Mouse (Mus musculus): ENCODE measurements around the gene Lnpk. TPM values are rescaled to one million over a fixed set of nuclear protein-coding genes. Genes with fewer than 3 reads are reported as not detected.

Lnpk gene
- total RNA-seq, 2 experiments from 2014 or later = 55.3 to 55.4 TPM

DNA sequence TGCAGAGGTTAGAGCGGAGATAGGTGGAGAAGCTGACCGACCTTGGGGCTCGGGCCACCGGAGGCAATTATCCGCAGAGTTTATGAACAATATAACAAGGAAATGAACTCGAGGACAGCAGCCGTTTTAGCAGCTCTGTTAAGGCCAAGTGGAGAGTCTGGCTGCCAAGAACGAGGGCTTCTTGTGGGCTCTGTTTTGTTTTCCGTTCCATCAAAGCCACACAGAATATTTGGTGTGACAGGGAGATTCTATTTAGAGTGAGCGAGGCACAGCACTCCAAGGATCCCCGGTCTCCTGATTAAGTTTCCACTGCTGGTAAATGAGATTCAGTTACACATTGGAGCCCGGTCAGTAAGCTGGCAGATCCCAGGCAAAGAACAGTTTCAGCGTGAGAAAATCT is 87.8 kb downstream of the Lnpk start:
- no peak for DNase-seq (ENCODE audit: low spot score in 2 of 2)

DNA sequence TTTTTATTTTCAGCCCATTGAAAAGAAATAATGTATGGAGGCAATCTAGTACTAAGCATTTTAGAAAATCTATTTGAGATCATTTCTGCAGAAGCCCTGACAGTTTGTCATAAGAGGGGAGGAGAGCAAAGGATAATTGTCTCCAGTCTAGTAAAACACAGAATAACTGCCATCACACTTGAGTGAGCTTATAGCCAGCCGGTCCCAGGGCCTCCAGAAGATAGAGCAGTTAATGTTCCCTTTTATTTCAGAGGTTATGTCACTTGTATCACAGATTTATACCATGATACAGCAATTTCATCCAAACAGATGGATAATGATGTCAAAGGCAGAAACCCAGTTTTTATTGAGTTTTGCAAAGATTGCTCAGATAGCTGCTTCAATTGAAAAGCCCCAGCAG is 89.0 kb downstream of the Lnpk start:
- no peak for DNase-seq (ENCODE audit: low spot score in 2 of 2)

DNA sequence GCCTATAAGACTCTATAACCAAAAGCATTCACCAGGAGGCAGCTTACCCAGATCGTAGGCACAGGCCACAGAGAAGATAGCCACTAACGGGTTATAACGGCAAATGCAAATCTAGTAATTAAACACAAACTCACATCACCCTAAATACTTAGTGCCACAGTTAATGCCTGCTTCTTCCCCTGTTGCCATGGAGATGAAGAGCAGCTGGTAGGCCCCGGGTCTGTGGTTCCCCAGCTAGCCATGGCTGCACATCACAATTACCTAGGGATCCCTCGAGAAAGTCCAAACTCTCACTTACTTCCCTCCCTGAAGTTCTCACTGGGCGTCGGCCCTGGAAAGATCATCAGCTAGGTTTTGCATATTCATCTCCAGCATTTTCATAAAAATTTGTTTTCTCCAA is 90.8 kb downstream of the Lnpk start:
- no peak for DNase-seq (ENCODE audit: low spot score in 2 of 2)

DNA sequence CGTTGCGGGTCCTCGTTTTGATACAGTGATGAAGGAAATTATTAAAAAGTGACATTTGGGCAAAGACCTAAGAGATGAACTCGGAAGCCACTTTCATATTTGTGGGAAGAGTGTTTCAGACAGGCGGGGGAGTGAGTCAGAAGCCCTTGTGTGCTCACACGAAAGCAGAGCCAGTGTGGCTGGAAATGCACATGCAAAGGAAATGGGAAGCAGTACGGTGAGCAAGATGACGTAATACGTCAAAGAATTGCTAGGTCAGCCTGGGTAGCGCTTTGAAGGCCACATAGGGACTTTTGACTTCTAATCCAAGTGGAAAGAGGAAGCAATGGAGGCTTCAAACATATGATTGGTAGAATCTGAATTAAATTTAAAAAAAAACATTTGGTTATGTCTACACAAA is 96.6 kb downstream of the Lnpk start:
- no peak for DNase-seq (ENCODE audit: low spot score in 2 of 2)

DNA sequence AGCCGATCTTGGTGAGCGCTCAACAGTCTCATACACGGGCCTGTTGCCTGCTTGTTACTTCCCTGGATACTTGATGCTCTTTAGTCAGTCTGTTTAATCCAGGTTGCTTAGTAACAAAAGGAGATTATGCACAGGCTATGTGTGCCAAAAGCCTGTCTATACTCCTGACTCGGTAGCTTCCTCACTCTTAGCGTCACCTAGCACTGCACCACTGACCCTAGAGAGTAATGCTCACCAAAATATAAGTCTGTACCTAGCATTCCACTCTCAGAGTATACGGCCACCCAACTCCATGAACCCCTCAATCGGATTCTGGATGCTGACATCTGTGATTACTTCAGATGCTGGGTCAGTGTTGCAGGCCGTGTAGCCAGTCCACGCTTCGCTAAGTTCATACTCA is 97.1 kb downstream of the Lnpk start:
- no peak for DNase-seq (ENCODE audit: low spot score in 2 of 2)

Other genes starting within 250 kb of the Lnpk start
- not detected for gene Evx2, start 80.1 kb upstream of the Lnpk start, total RNA-seq (2021)
- not detected for gene Hoxd13, start 88.9 kb upstream of the Lnpk start, total RNA-seq (2021)
- gene Hoxd12, start 95.6 kb upstream of the Lnpk start, total RNA-seq (2021) = not detected
- gene Hoxd11, start 100.1 kb upstream of the Lnpk start, total RNA-seq (2021) = not detected
- gene Hoxd10, start 112.5 kb upstream of the Lnpk start, total RNA-seq (2021) = not detected
- not detected for gene Hoxd9, start 118.3 kb upstream of the Lnpk start, total RNA-seq (2021)
- not detected for gene Hoxd8, start 125.2 kb upstream of the Lnpk start, total RNA-seq (2021)
- gene Hoxd3, start 132.5 kb upstream of the Lnpk start, total RNA-seq (2021) = not detected
- gene Hoxd4, start 132.5 kb upstream of the Lnpk start, total RNA-seq (2021) = not detected
- not detected for gene Gm28230, start 147.3 kb upstream of the Lnpk start, total RNA-seq (2021)
- under 1 TPM in 1 of 2 experiments, not detected in 1; 0.17 TPM for gene Hoxd1, start 183.5 kb upstream of the Lnpk start, total RNA-seq (2021)
- 10 to 100 TPM; 36.5 to 43.4 TPM for gene Mtx2, start 246.4 kb upstream of the Lnpk start, total RNA-seq (2021)